Mouse (Mus musculus) lung, postnatal 0 days (tissue): ENCODE measurements at regions not wholly inside any gene's neighbourhood (a gene's known extent, or its start where the extent isn't known, plus 50 kb on each side); places are given as distances from the start of the nearest gene placed in this dataset.

Source experiments
- CTCF ChIP-seq: IDR thresholded peaks from 2 replicates; pipeline ENCODE4 v1.5.1; 2016; ENCODE audit warnings: antibody characterized with exemption, mild to moderate bottlenecking
- EP300 ChIP-seq: IDR thresholded peaks from 2 replicates; pipeline ENCODE4 v1.6.1; 2016; ENCODE audit warnings: antibody characterized with exemption, mild to moderate bottlenecking, control low read depth

GRCm38 (mm10) chr6:126475555-126475954 is 59.7 kb downstream of the Kcna5 start:
- TF ChIP-seq CTCF, result no peak
- no peak for TF ChIP-seq EP300
